Mouse (Mus musculus) CD4-positive naive resting alpha-beta T cell, adult 57 days (primary cell): ENCODE measurements around the gene Gm20896. TPM values are rescaled to one million over a fixed set of nuclear protein-coding genes. Genes with fewer than 3 reads are reported as not detected.

ENCODE experiments used
- total RNA-seq: library from RNA; stranded (reverse); gene quantifications from one replicate; pipeline ENCODE4 v1.2.4, GENCODE M21; 2023

Gene Gm20896
- not detected for total RNA-seq

GRCm38 (mm10) chrY:35921426-35921825 is at the start of gene Gm20896:
Gene Gm20896 (minus strand): TSS chrY:35921526.

